Mouse (Mus musculus) neural tube, embryonic 11.5 days (tissue): ENCODE measurements around the gene H2-Aa. TPM values are rescaled to one million over a fixed set of nuclear protein-coding genes. Genes with fewer than 3 reads are reported as not detected.

Experiments
- ATAC-seq: fragments of 200-750 bp; cut with Nextera tagmentation; 2 replicates; pipeline ENCODE4 v1.8.0; 2017; ENCODE audit warnings: moderate number of reproducible peaks, mild to moderate bottlenecking, moderate TSS enrichment, moderate library complexity; ENCODE audit not compliant: insufficient read depth, low FRiP score, low TSS enrichment
- DNase-seq: peaks from one replicate; pipeline ENCODE4 v3.0.0-alpha.2; 2015; ENCODE audit warnings: low spot score
- H3K27ac ChIP-seq: fragments of 300-500 bp; sonication (generic); 2 replicates; pipeline ENCODE4 v1.5.1; 2014; ENCODE audit warnings: low read depth, mild to moderate bottlenecking, low read length
- H3K27me3 ChIP-seq: fragments of 300-500 bp; sonication (generic); 2 replicates; pipeline ENCODE4 v1.6.1; 2014; ENCODE audit warnings: mild to moderate bottlenecking, low read length, mixed read lengths; ENCODE audit not compliant: control insufficient read depth, insufficient read depth
- H3K36me3 ChIP-seq: fragments of 300-500 bp; sonication (generic); 2 replicates; pipeline ENCODE4 v1.6.1; 2014; ENCODE audit warnings: mild to moderate bottlenecking, low read length, moderate library complexity, mixed read lengths; ENCODE audit not compliant: control insufficient read depth, insufficient read depth
- H3K4me1 ChIP-seq: fragments of 300-500 bp; sonication (generic); 2 replicates; pipeline ENCODE4 v1.6.1; 2014; ENCODE audit warnings: low read length, mixed read lengths; ENCODE audit not compliant: control insufficient read depth, insufficient read depth
- H3K4me2 ChIP-seq: fragments of 300-500 bp; sonication (generic); 2 replicates; pipeline ENCODE4 v1.6.1; 2014; ENCODE audit warnings: low read depth, mild to moderate bottlenecking, moderate library complexity
- H3K4me3 ChIP-seq: fragments of 300-500 bp; sonication (generic); 2 replicates; pipeline ENCODE4 v1.5.1; 2014; ENCODE audit warnings: low read depth, low read length
- H3K9ac ChIP-seq: fragments of 300-500 bp; sonication (generic); 2 replicates; pipeline ENCODE4 v1.6.1; 2014; ENCODE audit warnings: mild to moderate bottlenecking, low read length
- H3K9me3 ChIP-seq: fragments of 300-500 bp; sonication (generic); 2 replicates; pipeline ENCODE4 v1.6.1; 2016; ENCODE audit warnings: low read length; ENCODE audit not compliant: control insufficient read depth
- WGBS: fragments of 180-500 bp; shearing (Covaris S2); extraction: QIAGEN DNeasy Blood & Tissue Kit; methylation state at CpG from one replicate; pipeline ENCODE4 v1.1.7; 2014; 5-methylcytosine and 5-hydroxymethylcytosine counted together
- polyA plus RNA-seq: library from polyadenylated mRNA; unstranded; fragments of >200 nt; fragmentation: Nextera tagmentation; extraction: Ambion mirVana; gene quantifications from 2 replicates; pipeline ENCODE4 v1.2.1, GENCODE M21; 2014

The H2-Aa gene
- polyA plus RNA-seq, 1 experiment from 2014 or later: not detected

GRCm38 (mm10) chr17:34234926-34235325 lies 52.7 kb downstream of the H2-Aa start:
- Histone ChIP-seq H3K27ac (no peak overlapping the region), H3K36me3 (no peaks in the 10 kb centered on the region), H3K4me1 (no peaks in the 10 kb centered on the region), H3K4me3 (no peak overlapping the region), H3K27me3 (no peaks in the 10 kb centered on the region), H3K9me3 (no peaks in the 10 kb centered on the region), H3K9ac (no peak overlapping the region), H3K4me2 (no peak overlapping the region)
- ATAC-seq (no peak), DNase-seq (peak; percentile 58)
- 64% methylated on average over 9 of the region's 9 CpGs for WGBS

Other genes starting within 250 kb of the H2-Aa start
- gene Col11a2, start 248.4 kb downstream of the H2-Aa start, polyA plus RNA-seq: 1.5 and 2.9 TPM in 2 replicates
- 0.93 TPM in 1 of 2 replicates, not detected in the other for gene H2-Oa, start 195.5 kb downstream of the H2-Aa start, polyA plus RNA-seq
- gene H2-DMa, start 168.3 kb downstream of the H2-Aa start, polyA plus RNA-seq: 9.2 and 10.3 TPM in 2 replicates
- 116 and 133 TPM in 2 replicates for gene Brd2, start 165.2 kb downstream of the H2-Aa start, polyA plus RNA-seq
- gene H2-DMb2, start 144.5 kb downstream of the H2-Aa start, polyA plus RNA-seq: not detected in 2 replicates
- not detected in 2 replicates for gene H2-DMb1, start 134.8 kb downstream of the H2-Aa start, polyA plus RNA-seq
- gene Tap1, start 100.3 kb downstream of the H2-Aa start, polyA plus RNA-seq: 0.68 and 1.3 TPM in 2 replicates
- 0.80 and 0.96 TPM in 2 replicates for gene Psmb9, start 100.1 kb downstream of the H2-Aa start, polyA plus RNA-seq
- gene Psmb8, start 90.1 kb downstream of the H2-Aa start, polyA plus RNA-seq: 2.1 and 3.3 TPM in 2 replicates
- 0.59 and 0.60 TPM in 2 replicates for gene Tap2, start 84.3 kb downstream of the H2-Aa start, polyA plus RNA-seq
- gene H2-Ob, start 48.9 kb downstream of the H2-Aa start, polyA plus RNA-seq: not detected in 2 replicates
- 2.6 and 4.5 TPM in 2 replicates for gene H2-Ab1, start 30.1 kb downstream of the H2-Aa start, polyA plus RNA-seq
- 0.70 and 1.8 TPM in 2 replicates for gene H2-Eb1, start 18.0 kb upstream of the H2-Aa start, polyA plus RNA-seq
- gene H2-Eb2, start 37.8 kb upstream of the H2-Aa start, polyA plus RNA-seq: not detected in 2 replicates
- not detected in 2 replicates for gene Btnl2, start 67.0 kb upstream of the H2-Aa start, polyA plus RNA-seq
- not detected in 2 replicates for gene Btnl1, start 89.3 kb upstream of the H2-Aa start, polyA plus RNA-seq
- gene BC051142, start 111.0 kb upstream of the H2-Aa start, polyA plus RNA-seq: 1.3 and 1.7 TPM in 2 replicates
- gene Btnl4, start 189.5 kb upstream of the H2-Aa start, polyA plus RNA-seq: not detected in 2 replicates
- not detected in 2 replicates for gene Btnl6, start 229.5 kb upstream of the H2-Aa start, polyA plus RNA-seq